Mouse (Mus musculus) embryonic facial prominence, embryonic 14.5 days (tissue): ENCODE measurements around the gene Ino80b. TPM values are rescaled to one million over a fixed set of nuclear protein-coding genes. Genes with fewer than 3 reads are reported as not detected.

Experiments
- ATAC-seq: fragments of 200-750 bp; cut with Nextera tagmentation; 2 replicates; pipeline ENCODE4 v1.8.0; 2017; ENCODE audit warnings: low read depth, moderate number of reproducible peaks, moderate TSS enrichment
- DNase-seq: peaks from one replicate; pipeline ENCODE4 v3.0.0-alpha.2; 2015; ENCODE audit warnings: low spot score
- H3K27ac ChIP-seq: fragments of 300-500 bp; sonication (generic); replicated peaks from 2 replicates; pipeline ENCODE4 v1.5.1; 2014; ENCODE audit warnings: low read depth, mild to moderate bottlenecking, low read length, moderate library complexity
- H3K27me3 ChIP-seq: fragments of 300-500 bp; sonication (generic); replicated peaks from 2 replicates; pipeline ENCODE4 v1.6.1; 2014; ENCODE audit warnings: low read length; ENCODE audit not compliant: control insufficient read depth, insufficient read depth
- H3K36me3 ChIP-seq: fragments of 300-500 bp; sonication (generic); 2 replicates; pipeline ENCODE4 v1.6.1; 2014; ENCODE audit warnings: low read length, mixed read lengths; ENCODE audit not compliant: control insufficient read depth, insufficient read depth
- H3K4me1 ChIP-seq: fragments of 300-500 bp; sonication (generic); 2 replicates; pipeline ENCODE4 v1.6.1; 2014; ENCODE audit warnings: antibody characterized with exemption, low read length; ENCODE audit not compliant: control insufficient read depth, insufficient read depth
- H3K4me2 ChIP-seq: fragments of 300-500 bp; sonication (generic); 2 replicates; pipeline ENCODE4 v1.6.1; 2014; ENCODE audit warnings: low read depth, mild to moderate bottlenecking, low read length, moderate library complexity, mixed read lengths
- H3K4me3 ChIP-seq: fragments of 300-500 bp; sonication (generic); 2 replicates; pipeline ENCODE4 v1.5.1; 2014; ENCODE audit warnings: low read depth, mild to moderate bottlenecking, low read length
- H3K9ac ChIP-seq: fragments of 300-500 bp; sonication (generic); 2 replicates; pipeline ENCODE4 v1.6.1; 2014; ENCODE audit warnings: low read depth, mild to moderate bottlenecking, low read length, moderate library complexity, mixed read lengths
- H3K9me3 ChIP-seq: fragments of 300-500 bp; sonication (generic); 2 replicates; pipeline ENCODE4 v1.6.1; 2016; ENCODE audit warnings: low read length; ENCODE audit not compliant: control insufficient read depth
- WGBS: fragments of 180-500 bp; shearing (Covaris S2); extraction: QIAGEN DNeasy Blood & Tissue Kit; methylation state at CpG from one replicate; pipeline ENCODE4 v1.1.7; 2014; 5-methylcytosine and 5-hydroxymethylcytosine counted together
- polyA plus RNA-seq: library from polyadenylated mRNA; unstranded; fragments of >200 nt; fragmentation: Nextera tagmentation; extraction: Ambion mirVana; gene quantifications from 2 replicates; pipeline ENCODE4 v1.2.1, GENCODE M21; 2014

The Ino80b gene
- polyA plus RNA-seq, 1 experiment from 2014 or later, result 14.1 TPM

- WGBS, result 56% methylated on average over 7 of the region's 7 CpGs
- no peaks in the 10 kb centered on the region for H3K27me3 ChIP-seq
- H3K36me3 ChIP-seq, result peaks cover 65% of the 10 kb centered on the region
- no peak overlapping the region for H3K4me3 ChIP-seq
- no peak overlapping the region for H3K4me2 ChIP-seq
- ATAC-seq (no peak), DNase-seq (no peak)
- H3K9me3 ChIP-seq, result no peaks in the 10 kb centered on the region
- no peak overlapping the region for H3K9ac ChIP-seq
- peaks cover 3% of the 10 kb centered on the region for H3K4me1 ChIP-seq
- H3K27ac ChIP-seq, result no peak overlapping the region
These were observed 22.0 kb upstream of the Ino80b start for GRCm38 (mm10) chr6:83147280-83147679.

- no peaks in the 10 kb centered on the region for H3K27me3 ChIP-seq
- 63% methylated on average over 9 of the region's 9 CpGs for WGBS
- H3K4me2 ChIP-seq, result no peak overlapping the region
- peak overlapping the region; percentile 8; the same call in 1 of the 2 replicates for H3K27ac ChIP-seq
- H3K4me1 ChIP-seq, result peaks cover 11% of the 10 kb centered on the region
- ATAC-seq, result no peak
- no peak for DNase-seq
- H3K9me3 ChIP-seq, result no peaks in the 10 kb centered on the region
- H3K9ac ChIP-seq, result 0 out of 2 replicates have a peak overlapping the region, but pooled peaks have one; percentile 14
- peaks cover 51% of the 10 kb centered on the region for H3K36me3 ChIP-seq
- H3K4me3 ChIP-seq, result no peak overlapping the region
These were observed 20.6 kb upstream of the Ino80b start for GRCm38 (mm10) chr6:83145805-83146204.

GRCm38 (mm10) chr6:83145209-83145608 lies 20.0 kb upstream of the Ino80b start:
- H3K9ac ChIP-seq, result no peak overlapping the region
- no peak for DNase-seq
- no peak for ATAC-seq
- H3K4me1 ChIP-seq, result peaks cover 11% of the 10 kb centered on the region
- H3K4me2 ChIP-seq, result no peak overlapping the region
- peaks cover 45% of the 10 kb centered on the region for H3K36me3 ChIP-seq
- H3K27me3 ChIP-seq, result no peaks in the 10 kb centered on the region
- no peaks in the 10 kb centered on the region for H3K9me3 ChIP-seq
- 0 out of 2 replicates have a peak overlapping the region, but pooled peaks have one; percentile 8 for H3K27ac ChIP-seq
- WGBS, result 84% methylated on average over 2 of the region's 2 CpGs
- H3K4me3 ChIP-seq, result no peak overlapping the region

GRCm38 (mm10) chr6:83142886-83143285 lies 17.7 kb upstream of the Ino80b start:
- ATAC-seq, result no peak
- Histone ChIP-seq H3K9ac (no peak overlapping the region), H3K27me3 (no peaks in the 10 kb centered on the region), H3K4me2 (peak overlapping the region; percentile 70), H3K36me3 (peaks cover 22% of the 10 kb centered on the region), H3K27ac (peak overlapping the region; percentile 33), H3K4me3 (no peak overlapping the region), H3K9me3 (no peaks in the 10 kb centered on the region), H3K4me1 (peaks cover 28% of the 10 kb centered on the region)
- 61% methylated on average over 11 of the region's 11 CpGs for WGBS
- DNase-seq, result peak; percentile 53

GRCm38 (mm10) chr6:83142211-83142731 lies 17.0 kb upstream of the Ino80b start:
- DNase-seq (no peak), ATAC-seq (no peak)
- Histone ChIP-seq H3K27ac (peak overlapping the region; percentile 33), H3K36me3 (peaks cover 17% of the 10 kb centered on the region), H3K4me2 (peak overlapping the region; percentile 70), H3K9ac (peak overlapping the region; percentile 62), H3K9me3 (no peaks in the 10 kb centered on the region), H3K27me3 (no peaks in the 10 kb centered on the region), H3K4me3 (peak overlapping the region; percentile 28), H3K4me1 (peaks cover 28% of the 10 kb centered on the region)
- 8% methylated on average over 37 of the region's 41 CpGs for WGBS

GRCm38 (mm10) chr6:83141636-83142035 lies 16.4 kb upstream of the Ino80b start:
- ATAC-seq (no peak), DNase-seq (no peak)
- no peaks in the 10 kb centered on the region for H3K27me3 ChIP-seq
- H3K4me2 ChIP-seq, result peak overlapping the region; percentile 70
- H3K4me3 ChIP-seq, result peak overlapping the region; percentile 28
- H3K9ac ChIP-seq, result peak overlapping the region; percentile 62
- H3K36me3 ChIP-seq, result peaks cover 10% of the 10 kb centered on the region; the same call in 1 of the 2 replicates
- 26% methylated on average over 4 of the region's 4 CpGs for WGBS
- no peaks in the 10 kb centered on the region for H3K9me3 ChIP-seq
- H3K27ac ChIP-seq, result no peak overlapping the region
- H3K4me1 ChIP-seq, result peaks cover 29% of the 10 kb centered on the region

- Histone ChIP-seq H3K36me3 (no peaks in the 10 kb centered on the region), H3K4me1 (peaks cover 45% of the 10 kb centered on the region), H3K27ac (no peak overlapping the region), H3K4me3 (no peak overlapping the region), H3K9me3 (no peaks in the 10 kb centered on the region), H3K4me2 (no peak overlapping the region), H3K9ac (0 out of 2 replicates have a peak overlapping the region, but pooled peaks have one; percentile 74), H3K27me3 (no peaks in the 10 kb centered on the region)
- 80% methylated on average over 8 of the region's 8 CpGs for WGBS
- ATAC-seq (no peak), DNase-seq (no peak)
These were observed 14.8 kb upstream of the Ino80b start for GRCm38 (mm10) chr6:83140044-83140443.

- Histone ChIP-seq H3K9ac (peak overlapping the region; percentile 74), H3K36me3 (no peaks in the 10 kb centered on the region), H3K4me3 (peak overlapping the region; percentile 45), H3K4me2 (peak overlapping the region; percentile 62), H3K4me1 (peaks cover 48% of the 10 kb centered on the region), H3K9me3 (no peaks in the 10 kb centered on the region), H3K27ac (peak overlapping the region; percentile 97), H3K27me3 (no peaks in the 10 kb centered on the region)
- ATAC-seq (peak; percentile 32), DNase-seq (peak; percentile 81)
- WGBS, result 2% methylated on average over 11 of the region's 11 CpGs
These were observed 12.8 kb upstream of the Ino80b start for GRCm38 (mm10) chr6:83138056-83138455.

GRCm38 (mm10) chr6:83137576-83137950 lies 12.3 kb upstream of the Ino80b start:
- Histone ChIP-seq H3K4me3 (peak overlapping the region; percentile 45), H3K9me3 (no peaks in the 10 kb centered on the region), H3K4me2 (peak overlapping the region; percentile 62), H3K36me3 (no peaks in the 10 kb centered on the region), H3K9ac (peak overlapping the region; percentile 74), H3K27me3 (no peaks in the 10 kb centered on the region), H3K27ac (peak overlapping the region; percentile 97), H3K4me1 (peaks cover 48% of the 10 kb centered on the region)
- peak; percentile 84 for ATAC-seq
- peak; percentile 95 for DNase-seq
- WGBS, result 3% methylated on average over 6 of the region's 12 CpGs
